Mouse (Mus musculus) right cerebral cortex, postnatal 10 days (tissue): ENCODE measurements around the gene Ppan.

Experiments
- DNase-seq, 2 experiments: peaks; one replicate each; pipeline ENCODE4 v3.0.0; 2021; ENCODE audit warnings: low spot score in 2 of 2

Ppan gene

DNA sequence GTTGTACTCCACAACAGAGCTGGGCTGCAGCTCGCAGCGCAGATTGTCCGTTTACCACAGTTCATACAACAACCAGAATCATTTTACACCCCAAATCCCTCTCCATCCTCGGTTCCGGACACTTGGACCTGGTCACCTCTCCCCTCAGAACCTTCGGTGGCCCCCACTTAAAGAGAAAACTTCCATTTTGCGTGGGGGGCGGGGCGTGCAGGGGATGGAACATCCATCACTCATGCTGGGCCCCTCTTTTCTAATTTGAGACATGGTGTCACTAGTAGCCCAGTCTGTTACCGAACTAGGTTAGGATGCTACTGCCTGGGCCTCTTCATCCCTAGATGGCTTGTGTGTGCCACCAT, 9.3 kb upstream of the Ppan start:
- peak in 1 of 2 experiments; percentile 59 for DNase-seq

GRCm38 (mm10) chr9:20879097-20879792, 8.7 kb upstream of the Ppan start, which contains the start of gene Angptl6:
Angptl6 (minus strand) TSS chr9:20879727.
- peak; percentile 30 to 53 for DNase-seq

- DNase-seq: no peak
Measured at GRCm38 (mm10) chr9:20886563-20886962, 1.4 kb upstream of the Ppan start.

DNA sequence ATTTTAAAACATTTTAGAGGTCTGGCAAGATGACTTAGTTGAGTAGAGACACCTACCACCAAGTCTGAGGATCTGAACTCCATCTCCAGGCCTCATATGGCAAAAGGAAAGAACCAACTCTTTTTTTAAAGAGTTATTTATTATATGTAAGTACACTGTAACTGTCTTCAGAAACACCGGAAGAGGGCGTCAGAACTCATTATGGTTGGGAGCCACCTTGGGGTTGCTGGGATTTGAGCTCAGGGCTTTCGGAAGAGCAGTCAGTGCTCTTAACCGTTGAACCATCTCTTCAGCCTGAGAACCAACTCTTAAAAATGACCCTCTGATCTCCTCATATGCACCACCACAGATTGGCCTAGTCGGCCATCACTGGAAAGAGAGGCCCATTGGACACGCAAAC, 784 bp upstream of the Ppan start:
- DNase-seq: no peak

DNA sequence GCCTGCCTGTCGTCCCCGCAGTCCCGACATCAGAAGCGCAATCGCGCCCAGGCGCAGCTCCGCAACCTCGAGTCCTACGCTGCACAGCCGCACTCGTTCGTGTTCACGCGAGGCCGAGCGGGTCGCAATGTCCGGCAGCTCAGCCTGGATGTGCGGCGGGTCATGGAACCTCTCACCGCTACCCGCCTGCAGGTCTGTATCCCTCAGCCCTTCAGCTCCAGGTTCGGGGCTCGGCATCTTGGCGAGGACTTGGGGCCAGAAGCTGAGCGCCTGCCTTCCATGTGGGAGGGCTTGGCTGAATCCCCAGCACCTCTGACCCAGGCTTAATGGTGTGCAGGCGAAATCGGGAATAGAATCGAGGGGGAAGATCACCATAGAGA, 401 bp downstream of the Ppan start:
- DNase-seq: no peak

GRCm38 (mm10) chr9:20889185-20890141, 1.5 kb downstream of the Ppan start:
- peak in 1 of 2 experiments; percentile 28 for DNase-seq

GRCm38 (mm10) chr9:20890411-20890810, 2.4 kb downstream of the Ppan start:
- peak in 1 of 2 experiments; percentile 17 for DNase-seq

GRCm38 (mm10) chr9:20891339-20892103, 3.5 kb downstream of the Ppan start:
- peak in 1 of 2 experiments; percentile 25 for DNase-seq

DNA sequence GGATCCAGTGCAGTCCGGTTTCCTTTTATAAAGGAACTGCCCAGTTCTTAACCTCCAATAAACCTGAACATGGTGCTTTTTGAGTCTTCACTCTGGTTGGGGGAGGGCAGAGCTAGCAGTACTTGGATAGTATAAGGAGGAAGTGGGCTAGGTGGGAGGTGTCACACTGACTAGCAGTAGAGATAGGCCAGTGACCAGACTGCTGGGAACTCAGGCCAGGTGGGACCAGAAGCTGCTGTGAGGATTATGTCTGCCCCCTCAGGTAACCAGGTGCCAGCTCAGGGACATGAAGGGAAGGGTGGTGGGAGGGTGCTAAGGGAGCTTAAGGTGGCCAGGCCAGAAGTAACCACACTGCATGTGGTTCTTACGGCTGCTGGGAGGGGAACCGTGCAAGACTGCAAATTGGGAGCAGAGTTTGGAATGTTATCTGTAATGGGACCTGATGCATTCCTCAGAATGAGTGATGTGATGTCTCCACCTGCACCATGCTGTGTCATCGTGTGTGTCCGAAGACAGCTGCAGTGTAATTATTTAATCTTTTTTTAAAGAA, 4.2 kb downstream of the Ppan start:
- peak in 1 of 2 experiments; percentile 20 for DNase-seq

DNA sequence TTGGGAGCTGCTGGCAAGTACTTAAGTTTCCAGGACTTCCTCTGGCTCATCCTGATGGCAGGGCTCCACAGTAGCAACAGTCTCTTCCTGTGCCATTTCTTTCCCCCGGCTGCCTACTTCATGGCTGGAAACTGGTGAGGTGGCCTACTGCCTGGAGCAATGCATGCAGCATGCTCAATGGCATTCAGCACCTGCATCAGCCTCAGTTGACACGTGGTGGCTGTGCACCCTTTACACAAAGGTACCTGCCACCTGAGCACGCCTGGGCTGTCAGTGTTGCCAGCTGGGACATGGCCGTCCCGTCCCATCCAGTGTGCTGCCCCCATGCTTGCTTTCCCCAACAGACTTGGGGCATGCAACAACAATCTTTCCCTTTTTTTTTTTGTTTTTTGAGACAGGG, 5.1 kb downstream of the Ppan start:
- peak in 1 of 2 experiments; percentile 23 for DNase-seq

- peak in 1 of 2 experiments; percentile 25 for DNase-seq
Measured at GRCm38 (mm10) chr9:20893590-20894343, 5.8 kb downstream of the Ppan start.

GRCm38 (mm10) chr9:20894629-20895028, 6.7 kb downstream of the Ppan start:
- DNase-seq: peak in 1 of 2 experiments; percentile 23

- DNase-seq: peak in 1 of 2 experiments; percentile 14
Measured at GRCm38 (mm10) chr9:20895382-20895781, 7.4 kb downstream of the Ppan start.

DNA sequence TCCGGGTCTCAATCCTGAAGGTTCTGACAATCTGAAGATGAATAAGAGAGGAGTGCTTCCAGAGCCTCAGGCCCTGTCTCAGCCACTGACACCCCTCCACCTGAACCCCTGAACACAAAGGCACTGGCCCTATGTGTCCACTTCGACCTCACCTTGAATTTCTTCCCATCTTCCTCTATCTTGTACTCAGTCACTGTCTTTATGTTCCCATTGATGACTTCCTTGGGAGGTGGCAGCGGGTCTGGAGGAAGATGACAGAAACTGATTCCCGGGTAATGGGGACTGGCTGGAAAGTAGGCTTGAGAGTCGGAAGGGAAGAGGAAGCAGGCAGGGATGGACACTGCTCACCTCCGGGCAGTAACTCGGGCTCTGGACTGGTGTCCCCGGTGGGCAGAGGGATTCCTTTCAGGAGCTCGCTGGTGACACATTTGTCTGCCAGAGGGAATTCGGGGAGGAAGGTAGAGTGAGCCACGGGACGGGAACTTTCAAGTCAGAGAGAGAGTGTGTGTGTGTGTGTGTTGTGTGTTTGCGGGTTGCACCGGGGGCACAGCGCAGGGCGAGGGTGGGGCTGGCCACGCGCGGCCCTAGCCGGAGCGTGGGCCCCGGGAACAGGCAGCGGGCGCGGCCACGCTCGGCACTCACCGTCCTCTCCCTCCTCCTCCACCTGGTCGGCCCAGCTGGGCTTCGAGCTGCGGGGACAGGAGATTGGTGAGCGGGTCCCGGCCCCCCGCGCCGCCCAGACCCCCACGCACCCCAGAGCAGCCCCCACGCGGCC, 9.9 kb downstream of the Ppan start:
- DNase-seq: peak in 1 of 2 experiments; percentile 14

GRCm38 (mm10) chr9:20898511-20899073, 10.6 kb downstream of the Ppan start, which contains the start of gene Eif3g:
Eif3g (minus strand) TSS chr9:20898623.
- peak; percentile 88 to 91 for DNase-seq

GRCm38 (mm10) chr9:20901466-20902173, 13.6 kb downstream of the Ppan start:
- DNase-seq: no peak

GRCm38 (mm10) chr9:20902174-20902491, 14.2 kb downstream of the Ppan start:
- no peak for DNase-seq

DNA sequence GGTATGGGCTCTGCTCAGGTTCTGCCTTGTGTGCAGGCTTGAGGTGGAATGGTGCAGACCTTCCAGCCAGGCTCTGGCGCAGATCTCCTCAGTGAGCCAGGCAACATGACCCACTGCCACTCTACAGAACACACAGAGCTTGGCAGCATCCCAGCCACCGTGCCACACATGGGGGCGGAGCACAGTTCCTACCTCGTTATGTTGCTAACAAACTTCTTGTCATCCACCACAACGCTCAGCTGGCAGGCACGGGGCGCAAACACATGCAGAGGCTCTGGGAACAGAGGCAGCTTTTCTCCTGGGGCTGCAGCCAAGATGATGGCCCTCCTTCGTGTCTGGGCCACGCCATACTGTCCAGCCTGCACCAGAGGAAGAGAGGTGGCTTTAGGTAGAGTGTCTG, 22.0 kb downstream of the Ppan start:
- DNase-seq: no peak

GRCm38 (mm10) chr9:20916160-20916559, 28.2 kb downstream of the Ppan start:
- DNase-seq: no peak
